In genomic region chr6:143669446-143670130, GRCm38 (mm10) we compare ENCODE assay signal across 20 mouse cellular contexts.
DNase-seq lines count a peak whose midpoint lies in the region; ATAC-seq lines count a peak whose summit lies in the region.
"Had no signal": no experiment of that assay in that cellular context is flagged by ENCODE, and none has a peak within 500 bp of the region (broad histone marks: within the 10 kb centered on the region; RNA-seq: fewer than 3 reads in every experiment).

No protein-coding gene starts in this region.

- ATAC-seq in common myeloid progenitor, adult 5-6 weeks (replicated peaks; ENCODE audit: low read depth, poor library complexity, severe bottlenecking): peak; percentile 58; the same call in 1 of the 2 replicates
- ATAC-seq in megakaryocyte progenitor cell, adult 5-6 weeks (replicated peaks; ENCODE audit: poor library complexity): peak; percentile 74
- ATAC-seq: CD4-positive, CD25-positive, alpha-beta regulatory T cell, adult 4 months; forebrain, embryonic 15.5 days; intestine, postnatal 0 days; Patski had no signal

- peak; percentile 56 for DNase-seq in heart, adult 11 months
- DNase-seq in heart, adult 8-10 months (ENCODE audit: low spot score): no peak
- no peak for DNase-seq in Muller cell, postnatal 12 days (ENCODE audit: inconsistent ontology term)
- no peak for DNase-seq in ovary, postnatal 36 days (ENCODE audit: low spot score)
- DNase-seq: adrenal gland, postnatal 10 days; adrenal gland, postnatal 36 days; cerebellum, adult 11 months; cerebellum, adult 2 months; cerebellum, adult 9-11 months; cerebellum, postnatal 25 days; embryo, embryonic 11 days; gastrocnemius, adult 2 months; gastrocnemius, postnatal 14 days; heart, adult 2 months had no signal
